23 mouse cellular contexts compared by ENCODE assay signal in genomic region chr9:54642149-54642548, GRCm38 (mm10). TPM values are rescaled to one million over a fixed set of nuclear protein-coding genes. Genes with fewer than 3 reads are reported as not detected.
DNase-seq lines count a peak whose midpoint lies in the region; ATAC-seq and TF ChIP-seq lines count a peak whose summit lies in the region.
"Had no signal": no experiment of that assay in that cellular context is flagged by ENCODE, and none has a peak within 500 bp of the region (broad histone marks: within the 10 kb centered on the region; RNA-seq: fewer than 3 reads in every experiment).

No protein-coding gene starts in this region.

- peaks cover 38% of the 10 kb centered on the region for H3K79me3 ChIP-seq in C2C12 (ENCODE audit: low read depth)

- H3K27ac ChIP-seq in CH12.LX (ENCODE audit: insufficient read depth, low read depth): peak overlapping the region; percentile 30; the same call in 1 of the 2 replicates
- H3K27ac ChIP-seq: embryonic facial prominence, embryonic 15.5 days; gastrocnemius, adult 2 months; heart, embryonic 15.5 days; hindbrain, embryonic 13.5 days; layer of hippocampus, adult 2 months; limb, embryonic 10.5 days; midbrain, embryonic 12.5 days had no signal

- peak overlapping the region; percentile 77 for H3K4me2 ChIP-seq in CH12.LX (ENCODE audit: insufficient read depth, low read depth, poor library complexity, severe bottlenecking)
- H3K4me2 ChIP-seq in myocyte (ENCODE audit: low read depth): peak overlapping the region; percentile 70
- H3K4me2 ChIP-seq: embryonic facial prominence, embryonic 15.5 days; heart, embryonic 15.5 days; hindbrain, embryonic 13.5 days; midbrain, embryonic 12.5 days had no signal

- peak overlapping the region; percentile 75 for H3K9ac ChIP-seq in CH12.LX (ENCODE audit: insufficient read depth, low read depth)
- H3K9ac ChIP-seq: embryonic facial prominence, embryonic 15.5 days; heart, embryonic 15.5 days; hindbrain, embryonic 13.5 days; midbrain, embryonic 12.5 days had no signal

- TF ChIP-seq EP300 in CH12.LX (IDR thresholded peaks at IDR 0.05; ENCODE audit: low read length): no peak

- H3K4me1 ChIP-seq in megakaryocyte, embryonic 14.5 days: peaks cover 46% of the 10 kb centered on the region
- H3K4me1 ChIP-seq in CH12.LX (ENCODE audit: control insufficient read depth in 1 of 2, insufficient read depth in 2 of 2): peaks cover 33 to 88% of the 10 kb centered on the region in 2 experiments
- H3K4me1 ChIP-seq: midbrain, embryonic 12.5 days had no signal

- no peak for TF ChIP-seq POLR2A in CH12.LX (IDR thresholded peaks at IDR 0.05; ENCODE audit: low read depth, low read length)
- TF ChIP-seq POLR2A in myocyte (IDR thresholded peaks at IDR 0.05; ENCODE audit: insufficient read length, low read depth): no peak

- no peak for TF ChIP-seq CTCF in C2C12 (IDR thresholded peaks at IDR 0.05; ENCODE audit: control insufficient read depth, insufficient read depth, insufficient read length)
- no peak for TF ChIP-seq CTCF in CH12.LX (conservative IDR thresholded peaks at IDR 0.05 in 1 of 2, IDR thresholded peaks at IDR 0.05 in 1 of 2; ENCODE audit: low read depth in 2 of 2, low read length in 2 of 2)

- no peaks in the 10 kb centered on the region for H3K36me3 ChIP-seq in megakaryocyte, embryonic 14.5 days (replicated peaks; ENCODE audit: low read length)
- H3K36me3 ChIP-seq in C2C12 (ENCODE audit: control insufficient read depth, insufficient read depth) (no peaks in the 10 kb centered on the region), CH12.LX (replicated peaks in 1 of 2; ENCODE audit: control insufficient read depth in 1 of 2, insufficient read depth in 1 of 2, low read length in 1 of 2) (peaks cover 3 to 38% of the 10 kb centered on the region in 2 experiments), myocyte (ENCODE audit: control insufficient read depth, insufficient read depth) (no peaks in the 10 kb centered on the region)
- H3K36me3 ChIP-seq: embryonic facial prominence, embryonic 15.5 days; heart, embryonic 15.5 days; hindbrain, embryonic 13.5 days; limb, embryonic 10.5 days; midbrain, embryonic 12.5 days had no signal

- no peak for TF ChIP-seq RAD21 in CH12.LX (IDR thresholded peaks at IDR 0.05; ENCODE audit: low read depth, low read length)

- ATAC-seq in megakaryocyte, adult 5-6 weeks (ENCODE audit: poor library complexity, severe bottlenecking): no peak
- ATAC-seq: forebrain, embryonic 14.5 days had no signal

- H3K9me3 ChIP-seq in megakaryocyte, embryonic 14.5 days: no peaks in the 10 kb centered on the region
- no peaks in the 10 kb centered on the region for H3K9me3 ChIP-seq in CH12.LX (replicated peaks; ENCODE audit: low read length)
- H3K9me3 ChIP-seq: embryonic facial prominence, embryonic 15.5 days; heart, embryonic 15.5 days; hindbrain, embryonic 13.5 days; limb, embryonic 10.5 days; midbrain, embryonic 12.5 days had no signal

- in situ Hi-C loops in CH12.LX (cut with MboI; ENCODE audit: low pct_ligation_motif_present, low pct_unique_long_range_greater_than_20kb, low sequenced_read_pairs): no loop called here

- peak overlapping the region; percentile 15 for H3K4me3 ChIP-seq in megakaryocyte, embryonic 14.5 days (replicated peaks)
- H3K4me3 ChIP-seq in C2C12 (ENCODE audit: insufficient read depth, poor library complexity, severe bottlenecking) (no peak overlapping the region), CH12.LX (replicated peaks in 1 of 3; ENCODE audit: low read depth in 2 of 3, low read length in 2 of 3, poor library complexity in 1 of 3) (peak overlapping the region; percentile 65 to 68 (median 67)), myocyte (peak overlapping the region; percentile 26)
- H3K4me3 ChIP-seq: embryonic facial prominence, embryonic 15.5 days; gastrocnemius, adult 2 months; heart, embryonic 15.5 days; hindbrain, embryonic 13.5 days; layer of hippocampus, adult 2 months; limb, embryonic 10.5 days; midbrain, embryonic 12.5 days had no signal

- peaks cover 25% of the 10 kb centered on the region for H3K27me3 ChIP-seq in megakaryocyte, embryonic 14.5 days (replicated peaks)
- H3K27me3 ChIP-seq in C2C12 (ENCODE audit: control insufficient read depth, insufficient read depth, insufficient read length) (no peaks in the 10 kb centered on the region), CH12.LX (replicated peaks) (no peaks in the 10 kb centered on the region), myocyte (ENCODE audit: control insufficient read depth, insufficient read depth, insufficient read length) (no peaks in the 10 kb centered on the region)
- H3K27me3 ChIP-seq: embryonic facial prominence, embryonic 15.5 days; heart, embryonic 15.5 days; hindbrain, embryonic 13.5 days; midbrain, embryonic 12.5 days had no signal

- H3K79me2 ChIP-seq in C2C12 (ENCODE audit: control insufficient read depth, insufficient read depth) (peaks cover 53% of the 10 kb centered on the region), CH12.LX (replicated peaks; ENCODE audit: control insufficient read depth, extremely low read depth, insufficient read depth, poor library complexity, severe bottlenecking) (0 out of 2 replicates have a peak, but pooled peaks cover 4% of the 10 kb centered on the region), myocyte (ENCODE audit: control insufficient read depth, insufficient read depth) (peaks cover 14% of the 10 kb centered on the region)

- no peak for DNase-seq in CH12.LX (ENCODE audit: extremely low read depth)
- no peak for DNase-seq in kidney, postnatal 14 days
- DNase-seq in right cerebral cortex, postnatal 4 days: no peak
- DNase-seq: cerebellum, adult 9-11 months; gastrocnemius, adult 2 months; heart, postnatal 36 days; kidney, adult 8-10 months; kidney, postnatal 10 days; liver; lung, postnatal 10 days; right cerebral cortex, adult 18-20 months had no signal

- H3ac ChIP-seq in C2C12 (ENCODE audit: control insufficient read depth, insufficient read length, low read depth) (peak overlapping the region; percentile 20), myocyte (ENCODE audit: control insufficient read depth, insufficient read length) (no peak overlapping the region)

- dilution Hi-C loops in CH12.LX (cut with MboI; ENCODE audit: extremely low pct_ligation_motif_present, extremely low pct_unique_long_range_greater_than_20kb, low sequenced_read_pairs): no loop called here

TF ChIP-seq in C2C12, 6 proteins besides CTCF, POLR2A, EP300 and RAD21:
- TF ChIP-seq MYOG (IDR thresholded peaks at IDR 0.05; ENCODE audit: control insufficient read depth, extremely low read depth, insufficient read length): no peak
- peak; percentile 30 for TF ChIP-seq MAX (IDR thresholded peaks at IDR 0.05)

TF ChIP-seq in CH12.LX, 34 proteins besides CTCF, POLR2A, EP300 and RAD21:
- no peak for TF ChIP-seq ZMIZ1 (IDR thresholded peaks at IDR 0.05; ENCODE audit: low read depth, low read length)
- TF ChIP-seq USF1 (IDR thresholded peaks at IDR 0.05; ENCODE audit: low read depth, low read length): no peak
- no peak for TF ChIP-seq ZC3H11A (IDR thresholded peaks at IDR 0.05; ENCODE audit: low read depth, low read length)
- no peak for TF ChIP-seq MXI1 (IDR thresholded peaks at IDR 0.05; ENCODE audit: low read depth, low read length)
- no peak for TF ChIP-seq RCOR1 (conservative IDR thresholded peaks at IDR 0.05; ENCODE audit: low read depth, low read length)

TF ChIP-seq in myocyte, 11 proteins besides CTCF, POLR2A, EP300 and RAD21:
- TF ChIP-seq REST (IDR thresholded peaks at IDR 0.05; ENCODE audit: insufficient read depth, insufficient read length) (no peak), POLR2AphosphoS2 (IDR thresholded peaks at IDR 0.05; ENCODE audit: insufficient read length, low read depth) (no peak), CEBPB (IDR thresholded peaks at IDR 0.05; ENCODE audit: insufficient read depth, poor library complexity, severe bottlenecking) (no peak)

RNA-seq across cellular contexts. Expression of gene Acsbg1, which starts 19.5 kb away (rescaled TPM):
- polyA plus RNA-seq in megakaryocyte, embryonic 14.5 days (2012; ENCODE audit: insufficient read depth, low replicate concordance): 1.8 TPM in 1 of 2 replicates, not detected in the other
- total RNA-seq in megakaryocyte, adult 5-6 weeks (2015): 0.25 and 0.75 TPM in 2 replicates
- total RNA-seq in megakaryocyte, adult 5-6 weeks (2017): 0.20 and 0.40 TPM in 2 replicates
- polyA plus RNA-seq in C2C12 (2012; fragmentation: generic; extraction: Trizol) (36.6 TPM), CH12.LX (2012; ENCODE audit: insufficient read length, low read depth) (23.6 and 24.7 TPM in 2 replicates), myocyte (2012; fragmentation: generic; extraction: Trizol) (48.0 TPM)
- total RNA-seq in CH12.LX (2012; rRNA removed) (13.7 and 16.8 TPM in 2 replicates), CH12.LX (2014; rRNA removed) (24.0 and 25.8 TPM in 2 replicates)
- total RNA-seq: common myeloid progenitor, adult 5-6 weeks had no signal
- polyA plus RNA-seq: heart, embryonic 15.5 days had no signal

RNA-seq across cellular contexts. Expression of gene Idh3a, which starts 56.0 kb away (rescaled TPM):
- 7.2 and 14.4 TPM in 2 replicates for polyA plus RNA-seq in megakaryocyte, embryonic 14.5 days (2012; ENCODE audit: insufficient read depth, low replicate concordance)
- total RNA-seq in megakaryocyte, adult 5-6 weeks (2015): 42.5 and 54.2 TPM in 2 replicates
- 26.1 and 29.7 TPM in 2 replicates for total RNA-seq in megakaryocyte, adult 5-6 weeks (2017)
- polyA plus RNA-seq in C2C12 (2012; fragmentation: generic; extraction: Trizol) (84.4 TPM), CH12.LX (2012; ENCODE audit: insufficient read length, low read depth) (178 and 186 TPM in 2 replicates), myocyte (2012; fragmentation: generic; extraction: Trizol) (88.5 TPM)
- total RNA-seq in CH12.LX (2012; rRNA removed) (102 and 135 TPM in 2 replicates), CH12.LX (2014; rRNA removed) (192 and 198 TPM in 2 replicates)

RNA-seq across cellular contexts. Expression of gene Dnaja4, which starts 56.5 kb away (rescaled TPM):
- 0.46 TPM in 1 of 2 replicates, not detected in the other for polyA plus RNA-seq in megakaryocyte, embryonic 14.5 days (2012; ENCODE audit: insufficient read depth, low replicate concordance)
- total RNA-seq in megakaryocyte, adult 5-6 weeks (2015): 0.84 and 1.6 TPM in 2 replicates
- 0.62 and 3.7 TPM in 2 replicates for total RNA-seq in megakaryocyte, adult 5-6 weeks (2017)
- polyA plus RNA-seq in C2C12 (2012; fragmentation: generic; extraction: Trizol) (7.1 TPM), CH12.LX (2012; ENCODE audit: insufficient read length, low read depth) (1.1 and 1.8 TPM in 2 replicates), myocyte (2012; fragmentation: generic; extraction: Trizol) (11.7 TPM)
- total RNA-seq in CH12.LX (2012; rRNA removed) (2.3 and 2.4 TPM in 2 replicates), CH12.LX (2014; rRNA removed) (0.81 and 0.95 TPM in 2 replicates)
